Mouse (Mus musculus) ZHBTc4 (cell line): ENCODE results near the gene Cpsf6.

ENCODE experiments used
- DNase-seq: peaks from one replicate; pipeline ENCODE4 v3.0.0-alpha.2; 2011; ENCODE audit warnings: low read depth, low spot score

Cpsf6 gene

DNA sequence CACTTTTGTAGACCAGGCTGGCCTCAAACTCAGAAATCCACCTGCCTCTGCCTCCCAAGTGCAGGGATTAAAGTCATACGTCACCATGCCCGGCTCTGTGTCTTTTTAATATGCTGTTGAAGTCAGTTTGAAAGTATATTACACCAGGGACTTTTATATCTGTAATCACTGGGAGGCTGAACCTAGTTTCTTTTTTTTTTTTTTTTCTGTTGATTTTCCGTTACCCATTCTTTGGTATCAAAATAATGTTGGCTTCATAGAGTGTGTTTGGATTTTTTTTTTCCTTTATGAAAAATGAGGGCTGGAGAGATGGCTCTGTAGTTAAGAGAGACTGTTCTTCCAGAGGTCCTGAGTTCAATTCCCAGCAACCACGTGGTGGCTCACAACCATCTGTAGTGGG, 5.6 kb upstream of the Cpsf6 start:
- DNase-seq: no peak

- no peak for DNase-seq
These were observed 5.2 kb upstream of the Cpsf6 start for GRCm38 (mm10) chr10:117385086-117385430.

DNA sequence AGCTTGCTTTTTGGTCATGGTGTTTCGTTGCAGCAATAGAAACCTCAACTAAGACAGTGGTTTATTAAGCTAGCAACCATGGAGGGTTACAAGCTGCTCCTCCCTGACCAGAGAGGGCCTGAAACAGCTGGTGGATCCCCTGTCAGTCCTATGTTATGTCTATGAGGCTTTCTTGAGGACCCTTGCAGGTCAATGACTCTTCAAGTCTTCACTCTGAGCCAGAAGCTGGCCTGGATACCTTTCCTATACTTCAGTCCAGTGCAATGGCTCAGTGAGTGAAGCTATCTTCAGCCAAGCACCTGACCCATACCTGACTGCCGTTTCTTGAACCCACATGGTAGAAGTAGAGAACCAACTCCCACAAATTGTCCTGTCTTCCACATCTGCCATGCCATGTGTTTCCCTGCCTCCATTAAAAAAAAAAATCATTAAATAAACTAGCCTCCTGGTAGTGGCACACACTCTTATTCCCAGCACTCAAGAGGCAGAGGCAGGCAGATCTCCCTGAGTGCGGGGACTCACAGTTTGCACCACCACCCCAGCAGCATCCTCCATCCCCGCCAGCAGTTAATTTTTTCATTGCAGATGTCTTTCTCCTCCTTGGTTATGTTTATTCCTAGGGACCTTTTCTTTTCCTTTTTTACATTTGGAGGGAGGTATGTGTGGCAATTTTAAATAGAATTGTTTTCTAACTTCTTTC, 4.7 kb upstream of the Cpsf6 start:
- no peak for DNase-seq

DNA sequence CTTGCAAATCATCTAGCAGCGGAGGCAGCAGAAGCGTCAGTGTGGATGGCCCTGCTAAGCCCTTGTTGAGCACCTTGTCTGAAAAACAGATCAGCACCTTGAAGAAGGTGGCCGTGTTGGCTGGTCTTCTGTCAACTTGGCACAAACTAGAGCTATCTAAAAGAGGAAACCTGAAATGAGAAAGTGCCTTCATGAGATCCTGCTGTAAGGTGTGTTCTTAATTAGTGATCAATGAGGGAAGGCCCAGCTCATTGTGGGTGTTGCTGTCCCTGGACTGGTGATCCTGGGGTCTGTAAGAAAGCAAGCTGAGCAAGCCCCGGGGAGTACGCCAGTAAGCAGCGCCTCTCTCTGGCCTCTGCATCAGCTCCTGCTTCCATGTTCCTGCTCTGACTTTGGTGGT, 4.1 kb upstream of the Cpsf6 start:
- DNase-seq: no peak

DNA sequence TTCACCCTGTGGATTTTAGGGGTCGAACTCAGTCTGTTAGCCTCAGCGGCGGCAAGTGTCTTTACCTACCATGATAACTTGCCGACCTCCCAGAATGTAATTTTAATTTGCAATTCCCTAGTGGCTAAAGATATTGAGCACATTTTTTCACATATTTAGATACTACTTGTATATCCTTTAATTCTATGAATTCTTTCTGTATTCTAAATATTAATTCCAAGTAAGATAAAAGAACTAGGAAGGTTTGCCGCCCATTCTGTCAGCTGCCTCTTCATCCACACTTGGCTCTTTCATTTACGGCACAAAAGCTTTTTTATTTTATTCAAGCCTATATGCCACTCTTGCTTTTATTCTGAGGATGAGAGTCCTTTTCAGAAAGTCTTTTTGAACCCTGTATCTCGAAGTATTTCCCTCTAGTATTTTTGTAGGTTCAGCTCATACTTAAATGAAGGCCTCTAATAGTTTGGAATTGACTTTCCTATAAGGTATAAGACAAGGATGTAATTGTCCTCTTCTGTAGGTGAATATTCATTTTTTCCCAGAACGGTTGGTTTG, 3.3 kb upstream of the Cpsf6 start:
- DNase-seq: no peak

DNA sequence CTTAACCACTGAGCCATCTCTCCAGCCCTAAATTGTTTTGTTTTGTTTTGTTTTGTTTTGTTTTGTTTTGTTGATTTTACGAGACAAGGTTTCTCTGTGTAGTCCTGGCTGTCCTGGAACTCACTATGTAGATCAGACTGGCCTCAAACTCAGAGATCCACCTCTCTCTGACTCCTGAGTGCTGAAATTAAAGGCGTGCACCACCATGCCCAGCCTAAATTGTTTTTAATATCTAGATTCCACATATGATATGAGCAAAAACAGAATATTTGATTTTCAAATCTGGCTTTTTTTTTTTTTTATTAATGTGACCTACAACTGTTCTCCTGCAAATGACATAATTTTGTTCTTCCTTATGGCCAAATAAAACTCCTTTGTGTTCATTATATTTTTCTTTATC, 2.3 kb upstream of the Cpsf6 start:
- no peak for DNase-seq

DNA sequence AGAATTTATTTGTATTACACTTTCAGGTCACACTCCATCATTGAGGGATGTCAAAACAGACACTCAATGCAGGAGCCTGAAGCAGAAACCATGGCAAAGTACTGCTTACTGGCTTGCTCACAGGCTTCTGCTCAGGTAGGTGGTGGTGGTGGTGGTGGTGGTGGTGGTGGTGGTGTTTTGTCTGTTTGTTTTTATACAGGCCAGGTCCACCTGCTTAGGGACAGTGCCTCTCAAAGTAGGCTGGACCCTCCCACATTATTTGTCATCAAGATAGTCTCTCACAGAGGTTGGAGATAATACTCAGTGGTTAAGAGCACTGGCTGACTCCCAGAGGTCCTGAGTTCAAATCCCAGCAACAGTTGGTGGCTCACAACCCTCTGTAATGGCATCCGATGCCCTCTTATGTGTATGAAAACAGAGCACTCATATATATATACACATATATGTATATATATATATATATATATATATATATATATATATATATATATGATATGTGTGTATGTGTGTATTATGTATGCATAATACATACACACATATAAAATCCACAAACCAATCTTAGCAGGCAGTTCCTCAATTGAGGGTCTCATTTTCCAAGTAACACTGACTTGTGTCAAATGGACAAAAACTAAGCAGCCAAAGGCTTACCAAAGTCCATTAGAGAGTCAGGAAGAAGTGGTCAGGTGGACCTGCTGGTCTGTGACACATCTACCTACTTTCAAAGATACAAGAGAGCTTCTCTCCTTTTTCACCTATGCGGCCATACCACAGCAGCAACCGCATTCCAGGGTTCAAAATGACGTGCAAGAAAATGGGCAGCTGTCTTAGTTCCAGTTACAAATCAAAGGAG, 1.1 kb upstream of the Cpsf6 start:
- DNase-seq: no peak

DNA sequence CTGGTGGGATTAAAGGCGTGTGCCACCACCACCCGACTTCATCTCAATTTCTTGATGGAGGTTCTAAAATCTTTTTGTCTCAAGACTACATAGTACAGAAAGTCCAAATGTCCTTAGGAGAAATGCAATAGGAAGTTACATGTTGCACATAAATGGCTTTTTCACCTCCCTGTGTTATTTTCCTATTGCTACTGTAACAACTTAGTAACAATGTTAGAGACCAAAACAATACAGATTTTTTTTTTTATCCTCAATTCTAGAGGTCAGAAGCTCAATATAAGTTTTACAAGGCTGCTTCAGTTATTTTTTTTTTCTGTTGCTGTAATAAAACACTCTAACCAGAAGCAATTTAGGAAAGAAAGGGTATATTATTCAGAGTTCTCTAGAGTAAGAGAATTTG, 374 bp downstream of the Cpsf6 start:
- DNase-seq: no peak

DNA sequence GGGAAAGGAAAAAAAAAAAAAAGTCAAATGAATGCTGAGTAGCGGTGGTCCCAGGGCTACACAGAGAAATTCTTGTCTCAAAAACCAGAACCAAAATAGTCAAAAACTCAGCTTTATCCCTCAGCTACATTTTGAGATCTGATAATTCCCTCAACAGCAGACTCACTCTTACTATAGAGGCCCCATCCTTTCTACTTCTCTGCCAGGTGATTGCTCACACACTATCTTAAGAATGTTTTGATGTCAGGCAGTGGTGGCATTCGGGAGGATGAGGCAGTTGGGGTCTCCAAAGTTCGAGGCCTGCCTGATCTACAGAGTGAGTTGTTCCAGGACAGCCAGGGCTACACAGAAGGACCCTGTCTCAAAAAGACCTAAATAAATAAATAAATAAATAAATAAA, 1.2 kb downstream of the Cpsf6 start:
- DNase-seq: no peak

- DNase-seq: no peak
These were observed 1.6 kb downstream of the Cpsf6 start for GRCm38 (mm10) chr10:117378291-117378555.

- DNase-seq: no peak
These were observed 2.2 kb downstream of the Cpsf6 start for GRCm38 (mm10) chr10:117377431-117378290.

GRCm38 (mm10) chr10:117376580-117377189, 3.1 kb downstream of the Cpsf6 start:
- DNase-seq: peak; percentile 97

- DNase-seq: peak; percentile 52
These were observed 3.8 kb downstream of the Cpsf6 start for GRCm38 (mm10) chr10:117375841-117376579.

GRCm38 (mm10) chr10:117375163-117375562, 4.7 kb downstream of the Cpsf6 start:
- no peak for DNase-seq

GRCm38 (mm10) chr10:117363106-117363505, 16.7 kb downstream of the Cpsf6 start:
- peak; percentile 81 for DNase-seq

DNA sequence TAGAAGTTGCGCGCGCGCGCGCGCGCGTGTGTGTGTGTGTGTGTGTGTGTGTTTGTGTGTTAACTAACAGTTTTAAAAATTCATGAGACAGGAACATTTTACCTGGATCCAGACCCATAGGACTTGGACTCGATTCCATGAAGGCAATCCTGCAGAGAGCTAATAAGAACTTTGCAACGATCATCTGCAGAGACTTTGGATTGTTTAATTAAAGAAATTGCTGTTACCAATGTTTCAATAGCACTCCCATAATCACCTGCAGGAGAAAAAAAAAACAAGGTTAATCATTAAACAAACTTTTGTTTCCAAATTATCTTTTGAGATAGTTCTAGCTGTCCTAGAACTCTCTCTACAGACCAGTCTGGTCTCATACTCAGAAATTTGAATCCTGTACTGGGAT, 20.9 kb downstream of the Cpsf6 start:
- DNase-seq: no peak

GRCm38 (mm10) chr10:117343000-117343399, 36.8 kb downstream of the Cpsf6 start:
- no peak for DNase-seq

DNA sequence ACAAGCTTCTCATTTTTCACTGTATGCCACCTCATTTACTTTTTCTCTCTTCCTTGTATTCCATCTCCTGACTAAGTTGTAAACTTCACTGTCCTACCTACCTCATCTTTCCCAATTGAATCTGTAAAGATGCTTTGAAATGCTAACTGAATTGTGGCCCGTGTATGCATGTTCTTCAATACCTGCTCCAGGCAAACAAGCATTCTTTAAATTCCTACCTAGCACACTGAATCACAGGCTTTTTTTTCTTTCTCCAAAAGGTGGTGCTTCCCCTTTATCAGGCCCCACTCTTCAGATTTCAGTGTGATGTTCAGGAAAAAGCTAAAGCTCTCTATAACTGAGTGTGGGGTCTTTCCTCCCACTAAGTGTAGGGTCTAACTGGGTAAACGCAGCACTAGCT, 37.4 kb downstream of the Cpsf6 start:
- peak; percentile 87 for DNase-seq

DNA sequence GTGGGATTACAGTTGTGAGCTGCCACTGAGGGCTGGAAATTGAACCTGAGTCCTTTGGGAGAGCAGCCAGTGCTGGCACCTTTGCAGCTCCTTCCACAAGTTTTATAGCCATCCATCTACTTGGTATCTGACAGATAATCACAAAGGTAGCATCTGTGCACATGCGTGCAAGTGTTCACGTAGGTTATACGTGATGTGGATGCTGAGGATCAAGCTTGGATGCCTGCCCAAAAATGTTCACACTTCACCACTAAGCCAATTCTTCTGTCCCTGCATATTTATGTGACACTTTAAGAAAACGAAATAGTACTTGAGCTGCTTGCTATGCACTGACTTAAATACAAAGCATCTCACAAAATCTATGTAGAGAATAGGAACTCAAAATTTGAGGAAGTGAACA, 38.8 kb downstream of the Cpsf6 start:
- no peak for DNase-seq

GRCm38 (mm10) chr10:117339241-117339640, 40.6 kb downstream of the Cpsf6 start:
- no peak for DNase-seq

DNA sequence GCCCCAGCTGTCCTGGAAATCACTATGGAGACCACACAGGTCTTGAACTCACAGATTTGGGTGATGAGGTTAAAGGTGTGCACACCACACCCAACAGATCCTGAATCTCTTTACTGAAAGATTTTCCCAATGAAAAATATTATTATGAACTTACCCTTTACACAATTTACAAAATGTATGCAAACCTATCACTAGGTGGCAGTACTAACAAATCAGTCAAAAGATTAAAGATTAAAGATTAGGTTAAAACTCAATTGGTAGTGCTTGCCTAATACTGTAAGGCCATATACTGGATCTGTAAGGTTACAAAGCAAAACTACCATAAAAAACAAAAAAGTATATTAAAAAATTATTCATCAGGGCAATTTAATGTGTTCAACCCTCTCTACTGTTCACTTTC, 41.9 kb downstream of the Cpsf6 start:
- DNase-seq: no peak
